Comparison of ENCODE assay signal across 8 mouse cellular contexts in the genomic region with DNA sequence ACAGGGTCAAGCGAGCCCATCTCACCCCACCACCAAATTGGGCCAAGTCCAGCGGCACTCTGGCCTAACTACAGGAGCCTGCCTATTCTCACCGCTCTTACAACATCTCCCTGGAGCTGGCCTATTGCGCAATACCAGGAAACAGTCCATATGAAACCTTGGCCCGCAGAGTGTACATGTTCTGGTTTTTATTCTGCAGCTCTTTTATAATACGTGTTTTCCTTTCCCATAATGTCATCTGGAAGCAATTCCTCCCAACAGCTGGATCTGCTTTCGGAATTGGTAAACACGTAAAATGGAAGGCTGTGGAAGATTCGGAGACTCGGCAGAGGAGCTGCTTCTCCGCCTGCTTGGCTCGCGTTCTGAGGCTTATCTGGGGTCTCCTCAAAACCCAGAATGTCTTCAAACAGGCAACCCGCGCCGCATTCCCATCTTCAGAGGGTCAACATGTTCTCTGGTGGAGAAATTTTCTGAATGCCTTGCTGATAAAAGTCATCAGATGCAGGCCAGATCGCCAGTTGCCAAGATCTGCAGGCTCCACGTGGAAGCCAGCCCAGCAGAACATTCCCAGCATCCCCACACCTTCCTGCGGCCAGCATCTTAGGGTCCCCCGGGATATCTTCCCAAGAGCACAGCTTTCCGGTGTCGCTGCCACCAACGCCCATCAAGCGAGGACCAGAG.
DNase-seq lines count a peak whose midpoint lies in the region; ATAC-seq and TF ChIP-seq lines count a peak whose summit lies in the region.

No protein-coding gene starts in this region.

- ATAC-seq in intestine, embryonic 16.5 days: peak; percentile 96
- ATAC-seq in liver, postnatal 0 days: peak; percentile 86; the same call in 1 of the 2 replicates
- no peak for ATAC-seq in forebrain, embryonic 11.5 days (replicated peaks; ENCODE audit: low FRiP score)

- 50% methylated on average over 24 of the region's 24 CpGs for WGBS in intestine, embryonic 16.5 days
- 71% methylated on average over 24 of the region's 24 CpGs for WGBS in liver, postnatal 0 days (ENCODE audit: insufficient replicate concordance)
- WGBS in forebrain, embryonic 11.5 days: 72% methylated on average over 24 of the region's 24 CpGs

- TF ChIP-seq POLR2A in embryonic fibroblast, embryonic 13.5 days (IDR thresholded peaks at IDR 0.05; ENCODE audit: low read depth, low read length): peak; percentile 41; the same call in 1 of the 2 replicates

- no peak for TF ChIP-seq EP300 in liver, postnatal 0 days (IDR thresholded peaks at IDR 0.05; ENCODE audit: low read depth)

- H3K4me3 ChIP-seq in embryonic fibroblast, embryonic 13.5 days (ENCODE audit: insufficient read depth, low read length): no peak overlapping the region
- H3K4me3 ChIP-seq in intestine, embryonic 16.5 days (ENCODE audit: low read length): 0 out of 2 replicates have a peak overlapping the region, but pooled peaks have one; percentile 5
- H3K4me3 ChIP-seq in liver, postnatal 0 days (ENCODE audit: low read depth, low read length): no peak overlapping the region
- no peak overlapping the region for H3K4me3 ChIP-seq in forebrain, embryonic 11.5 days (ENCODE audit: low read depth, low read length)

- DNase-seq in layer of hippocampus, adult 11-12 months (ENCODE audit: low spot score): peak; percentile 24
- no peak for DNase-seq in layer of hippocampus, postnatal 25 days (ENCODE audit: extremely low spot score in 1 of 2, low spot score in 1 of 2)
- DNase-seq in liver, postnatal 0 days: peak; percentile 62
- DNase-seq in testis, postnatal 10 days (ENCODE audit: low spot score): peak; percentile 67
- no peak for DNase-seq in right cerebral cortex, adult 18-20 months
- no peak for DNase-seq in forebrain, embryonic 11.5 days (ENCODE audit: low spot score)

- no peaks in the 10 kb centered on the region; the same call in 1 of the 2 replicates for H3K4me1 ChIP-seq in embryonic fibroblast, embryonic 13.5 days (ENCODE audit: control insufficient read depth, insufficient read depth, low read length)
- peaks cover 12% of the 10 kb centered on the region; the same call in 1 of the 2 replicates for H3K4me1 ChIP-seq in intestine, embryonic 16.5 days (ENCODE audit: control insufficient read depth, insufficient read depth, low read length)
- H3K4me1 ChIP-seq in liver, postnatal 0 days (ENCODE audit: insufficient read depth): peaks cover 13% of the 10 kb centered on the region
- H3K4me1 ChIP-seq in forebrain, embryonic 11.5 days (replicated peaks; ENCODE audit: control insufficient read depth, insufficient read depth, low read length): 0 out of 2 replicates have a peak, but pooled peaks cover 2% of the 10 kb centered on the region

- no peak for TF ChIP-seq CTCF in embryonic fibroblast, embryonic 13.5 days (IDR thresholded peaks at IDR 0.05; ENCODE audit: borderline replicate concordance, insufficient read depth, low read length)
- TF ChIP-seq CTCF in liver, postnatal 0 days (IDR thresholded peaks at IDR 0.05; ENCODE audit: low read depth): no peak

- peak overlapping the region; percentile 28 for H3K4me2 ChIP-seq in intestine, embryonic 16.5 days (ENCODE audit: low read depth, low read length)
- peak overlapping the region; percentile 27 for H3K4me2 ChIP-seq in liver, postnatal 0 days (ENCODE audit: low read depth, low read length)
- H3K4me2 ChIP-seq in forebrain, embryonic 11.5 days (ENCODE audit: low read depth, low read length, severe bottlenecking): no peak overlapping the region

- no peaks in the 10 kb centered on the region for H3K27me3 ChIP-seq in intestine, embryonic 16.5 days (replicated peaks; ENCODE audit: control insufficient read depth, insufficient read depth, low read length)
- H3K27me3 ChIP-seq in liver, postnatal 0 days (ENCODE audit: insufficient read depth, low read length): no peaks in the 10 kb centered on the region
- no peaks in the 10 kb centered on the region for H3K27me3 ChIP-seq in forebrain, embryonic 11.5 days (ENCODE audit: control insufficient read depth, insufficient read depth, low read length)

- peak overlapping the region; percentile 91 for H3K27ac ChIP-seq in embryonic fibroblast, embryonic 13.5 days (ENCODE audit: insufficient read depth, low read length)
- peak overlapping the region; percentile 89 for H3K27ac ChIP-seq in intestine, embryonic 16.5 days (ENCODE audit: low read length)
- peak overlapping the region; percentile 41; the same call in 1 of the 2 replicates for H3K27ac ChIP-seq in liver, postnatal 0 days (ENCODE audit: low read depth)
- H3K27ac ChIP-seq in forebrain, embryonic 11.5 days (ENCODE audit: low read depth, low read length): no peak overlapping the region

- no peaks in the 10 kb centered on the region for H3K9me3 ChIP-seq in intestine, embryonic 16.5 days (ENCODE audit: control insufficient read depth, low read length)
- no peaks in the 10 kb centered on the region for H3K9me3 ChIP-seq in liver, postnatal 0 days (ENCODE audit: low read length)
- H3K9me3 ChIP-seq in forebrain, embryonic 11.5 days (ENCODE audit: control insufficient read depth, low read length): no peaks in the 10 kb centered on the region

- no peaks in the 10 kb centered on the region for H3K36me3 ChIP-seq in intestine, embryonic 16.5 days (ENCODE audit: control insufficient read depth, insufficient read depth, low read length)
- H3K36me3 ChIP-seq in liver, postnatal 0 days (replicated peaks; ENCODE audit: insufficient read depth, low read length): no peaks in the 10 kb centered on the region
- no peaks in the 10 kb centered on the region for H3K36me3 ChIP-seq in forebrain, embryonic 11.5 days (ENCODE audit: control insufficient read depth, insufficient read depth, low read length)

- peak overlapping the region; percentile 21; the same call in 1 of the 2 replicates for H3K9ac ChIP-seq in intestine, embryonic 16.5 days (ENCODE audit: low read depth, low read length)
- H3K9ac ChIP-seq in liver, postnatal 0 days (replicated peaks): no peak overlapping the region
- H3K9ac ChIP-seq in forebrain, embryonic 11.5 days (ENCODE audit: low read length): no peak overlapping the region

Comparison
In these comparisons a context has a peak if more than half of its experiments do, and no peak if none do; other contexts are left out.
1. DNase-seq: peak in layer of hippocampus, adult 11-12 months (single experiment), liver, postnatal 0 days (single experiment) and testis, postnatal 10 days (single experiment); none in layer of hippocampus, postnatal 25 days (0 of 2), right cerebral cortex, adult 18-20 months (single experiment) and forebrain, embryonic 11.5 days (single experiment).